Mouse (Mus musculus): ENCODE results near the gene Vrk2.

GRCm38 (mm10) chr11:26598876-26599275, 5.1 kb upstream of the Vrk2 start:
- TF ChIP-seq CTCF (conservative IDR thresholded peaks at IDR 0.05; ENCODE audit: low read length) (no peak), NANOG (IDR thresholded peaks at IDR 0.05; ENCODE audit: borderline replicate concordance, low read length) (no peak)

Data from E14TG2a.4 (cell line).